Mouse (Mus musculus): ENCODE data around the gene Blm. TPM values are rescaled to one million over a fixed set of nuclear protein-coding genes. Genes with fewer than 3 reads are reported as not detected.

Blm gene
- total and polyA plus RNA-seq, 2 experiments from 2014 or later = 4.5 to 6.4 TPM

- Histone ChIP-seq H3K4me2 (ENCODE audit: low read depth, low read length) (no peak overlapping the region), H3K27me3 (ENCODE audit: control insufficient read depth, insufficient read depth, low read length) (no peaks in the 10 kb centered on the region), H3K9me3 (replicated peaks; ENCODE audit: control insufficient read depth, low read length) (no peaks in the 10 kb centered on the region), H3K9ac (replicated peaks; ENCODE audit: low read depth, low read length) (no peak overlapping the region), H3K4me3 (ENCODE audit: low read depth, low read length) (no peak overlapping the region), H3K4me1 (ENCODE audit: control insufficient read depth, insufficient read depth) (peaks cover 21% of the 10 kb centered on the region), H3K27ac (ENCODE audit: low read depth) (0 out of 2 replicates have a peak overlapping the region, but pooled peaks have one; percentile 7), H3K36me3 (replicated peaks; ENCODE audit: control insufficient read depth, insufficient read depth, low read length) (no peaks in the 10 kb centered on the region; the same call in 1 of the 2 replicates)
- no peak for TF ChIP-seq CTCF (IDR thresholded peaks at IDR 0.05; ENCODE audit: low read depth)
- TF ChIP-seq EP300 (IDR thresholded peaks at IDR 0.05; ENCODE audit: low read depth) = no peak
- 42% methylated on average over 5 of the region's 5 CpGs for WGBS
- ATAC-seq (ENCODE audit: insufficient read depth, low read depth) (0 out of 2 replicates have a peak, but pooled peaks have one; percentile 34), DNase-seq (ENCODE audit: low spot score) (no peak)
Measured at GRCm38 (mm10) chr7:80460199-80460598, 74.7 kb downstream of the Blm start.

GRCm38 (mm10) chr7:80457831-80458343, 77.0 kb downstream of the Blm start:
- no peak overlapping the region for H3K4me3 ChIP-seq (ENCODE audit: low read depth, low read length)
- no peak for DNase-seq (ENCODE audit: low spot score)
- 28% methylated on average over 3 of the region's 3 CpGs for WGBS
- peak overlapping the region; percentile 53 for H3K27ac ChIP-seq (ENCODE audit: low read depth)
- no peak for TF ChIP-seq EP300 (IDR thresholded peaks at IDR 0.05; ENCODE audit: low read depth)
- no peak for TF ChIP-seq CTCF (IDR thresholded peaks at IDR 0.05; ENCODE audit: low read depth)
- H3K4me2 ChIP-seq (ENCODE audit: low read depth, low read length) = no peak overlapping the region
- H3K36me3 ChIP-seq (replicated peaks; ENCODE audit: control insufficient read depth, insufficient read depth, low read length) = peaks cover 4% of the 10 kb centered on the region; the same call in 1 of the 2 replicates
- no peaks in the 10 kb centered on the region for H3K27me3 ChIP-seq (ENCODE audit: control insufficient read depth, insufficient read depth, low read length)
- no peaks in the 10 kb centered on the region for H3K9me3 ChIP-seq (replicated peaks; ENCODE audit: control insufficient read depth, low read length)
- no peak overlapping the region; the same call in 1 of the 2 replicates for H3K9ac ChIP-seq (replicated peaks; ENCODE audit: low read depth, low read length)
- peaks cover 21% of the 10 kb centered on the region for H3K4me1 ChIP-seq (ENCODE audit: control insufficient read depth, insufficient read depth)
- 0 out of 2 replicates have a peak, but pooled peaks have one; percentile 18 for ATAC-seq (ENCODE audit: insufficient read depth, low read depth)

- no peak overlapping the region for H3K9ac ChIP-seq (replicated peaks; ENCODE audit: low read depth, low read length)
- no peak overlapping the region for H3K4me2 ChIP-seq (ENCODE audit: low read depth, low read length)
- 48% methylated on average over 6 of the region's 6 CpGs for WGBS
- no peak overlapping the region for H3K4me3 ChIP-seq (ENCODE audit: low read depth, low read length)
- TF ChIP-seq CTCF (IDR thresholded peaks at IDR 0.05; ENCODE audit: low read depth) = no peak
- no peaks in the 10 kb centered on the region for H3K27me3 ChIP-seq (ENCODE audit: control insufficient read depth, insufficient read depth, low read length)
- no peak for DNase-seq (ENCODE audit: low spot score)
- peaks cover 4% of the 10 kb centered on the region; the same call in 1 of the 2 replicates for H3K36me3 ChIP-seq (replicated peaks; ENCODE audit: control insufficient read depth, insufficient read depth, low read length)
- peak overlapping the region; percentile 53 for H3K27ac ChIP-seq (ENCODE audit: low read depth)
- 0 out of 2 replicates have a peak, but pooled peaks have one; percentile 30 for ATAC-seq (ENCODE audit: insufficient read depth, low read depth)
- peaks cover 21% of the 10 kb centered on the region for H3K4me1 ChIP-seq (ENCODE audit: control insufficient read depth, insufficient read depth)
- no peaks in the 10 kb centered on the region for H3K9me3 ChIP-seq (replicated peaks; ENCODE audit: control insufficient read depth, low read length)
Measured at GRCm38 (mm10) chr7:80457241-80457640, 77.7 kb downstream of the Blm start.

GRCm38 (mm10) chr7:80456327-80456726, 78.6 kb downstream of the Blm start:
- TF ChIP-seq EP300 (IDR thresholded peaks at IDR 0.05; ENCODE audit: low read depth) (no peak), CTCF (IDR thresholded peaks at IDR 0.05; ENCODE audit: low read depth) (no peak)
- ATAC-seq (ENCODE audit: insufficient read depth, low read depth) = no peak
- Histone ChIP-seq H3K27ac (ENCODE audit: low read depth) (no peak overlapping the region), H3K4me2 (ENCODE audit: low read depth, low read length) (no peak overlapping the region), H3K9ac (replicated peaks; ENCODE audit: low read depth, low read length) (no peak overlapping the region), H3K4me1 (ENCODE audit: control insufficient read depth, insufficient read depth) (peaks cover 29% of the 10 kb centered on the region), H3K27me3 (ENCODE audit: control insufficient read depth, insufficient read depth, low read length) (no peaks in the 10 kb centered on the region), H3K36me3 (replicated peaks; ENCODE audit: control insufficient read depth, insufficient read depth, low read length) (peaks cover 4% of the 10 kb centered on the region; the same call in 1 of the 2 replicates), H3K4me3 (ENCODE audit: low read depth, low read length) (no peak overlapping the region), H3K9me3 (replicated peaks; ENCODE audit: control insufficient read depth, low read length) (no peaks in the 10 kb centered on the region)
- DNase-seq (ENCODE audit: low spot score) = no peak
- WGBS = 76% methylated on average over 6 of the region's 6 CpGs

- ATAC-seq (ENCODE audit: insufficient read depth, low read depth) = no peak
- Histone ChIP-seq H3K36me3 (replicated peaks; ENCODE audit: control insufficient read depth, insufficient read depth, low read length) (peaks cover 4% of the 10 kb centered on the region; the same call in 1 of the 2 replicates), H3K9ac (replicated peaks; ENCODE audit: low read depth, low read length) (no peak overlapping the region), H3K9me3 (replicated peaks; ENCODE audit: control insufficient read depth, low read length) (no peaks in the 10 kb centered on the region), H3K27ac (ENCODE audit: low read depth) (no peak overlapping the region), H3K27me3 (ENCODE audit: control insufficient read depth, insufficient read depth, low read length) (no peaks in the 10 kb centered on the region), H3K4me1 (ENCODE audit: control insufficient read depth, insufficient read depth) (peaks cover 34% of the 10 kb centered on the region), H3K4me2 (ENCODE audit: low read depth, low read length) (no peak overlapping the region), H3K4me3 (ENCODE audit: low read depth, low read length) (no peak overlapping the region)
- no peak for TF ChIP-seq EP300 (IDR thresholded peaks at IDR 0.05; ENCODE audit: low read depth)
- no peak for TF ChIP-seq CTCF (IDR thresholded peaks at IDR 0.05; ENCODE audit: low read depth)
- DNase-seq (ENCODE audit: low spot score) = no peak
- WGBS = 57% methylated on average over 4 of the region's 4 CpGs
Measured at GRCm38 (mm10) chr7:80455505-80456160, 79.3 kb downstream of the Blm start.

Measured in heart, postnatal 0 days (tissue).